Mouse (Mus musculus): ENCODE results near the gene Pfdn2.

DNA sequence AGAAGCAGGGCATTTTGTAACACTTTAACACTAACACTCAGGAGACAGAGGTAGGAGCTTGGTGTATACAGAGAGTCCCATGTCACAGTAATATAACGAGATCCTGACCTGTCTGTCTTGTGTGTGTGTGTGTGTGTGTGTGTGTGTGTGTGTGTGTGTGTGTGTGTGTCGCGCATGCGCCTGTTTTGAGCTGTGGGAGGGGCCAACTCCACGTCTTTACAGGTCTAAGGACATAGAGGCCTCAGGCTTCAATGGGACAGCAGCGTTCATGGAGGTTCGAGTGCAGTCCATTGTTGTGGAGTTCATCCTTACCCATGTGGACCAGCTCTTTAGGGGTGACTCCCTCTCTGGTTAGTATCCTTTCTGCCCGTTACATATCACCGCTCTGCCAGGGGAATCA is 57.5 kb downstream of the Pfdn2 start:
- TF ChIP-seq CTCF (conservative IDR thresholded peaks at IDR 0.05; ENCODE audit: low read length) (no peak), NANOG (IDR thresholded peaks at IDR 0.05; ENCODE audit: borderline replicate concordance, low read length) (no peak)
